Mouse (Mus musculus): ENCODE data around the gene Fcrl1. TPM values are rescaled to one million over a fixed set of nuclear protein-coding genes. Genes with fewer than 3 reads are reported as not detected.
"Not testable (repeated sequence)": the region's sequence is repeated elsewhere in the genome, so short reads cannot be mapped to it uniquely, and the experiment has no call there.

Gene Fcrl1
- 0.17 TPM in 1 of 2 replicates, not detected in the other for polyA plus RNA-seq (2015; fragmentation: Nextera tagmentation; extraction: Ambion mirVana)

GRCm38 (mm10) chr3:87376195-87377165 lies at the start of gene Fcrl1:
Fcrl1 (plus strand) TSS chr3:87376387.
- no peak within 1 kb of the TSS for H3K27ac ChIP-seq (ENCODE audit: low read length)
- WGBS: 85% methylated on average over 18 of the region's 18 CpGs
- no peak within 1 kb of the TSS for H3K4me2 ChIP-seq (ENCODE audit: low read length)
- H3K36me3 ChIP-seq (ENCODE audit: control insufficient read depth, insufficient read depth): no peaks in the 10 kb centered on the region
- ATAC-seq: no peak
- no peaks in the 10 kb centered on the region for H3K27me3 ChIP-seq (replicated peaks; ENCODE audit: control insufficient read depth, insufficient read depth, low read length)
- H3K4me3 ChIP-seq (replicated peaks; ENCODE audit: low read length): no peak within 1 kb of the TSS
- no peak within 1 kb of the TSS for H3K9ac ChIP-seq (replicated peaks; ENCODE audit: low read depth, low read length)
- no peaks in the 10 kb centered on the region for H3K9me3 ChIP-seq (ENCODE audit: control insufficient read depth, low read length)
- no peaks in the 10 kb centered on the region for H3K4me1 ChIP-seq (replicated peaks; ENCODE audit: control insufficient read depth, insufficient read depth, low read length)

- no peak overlapping the region for H3K9ac ChIP-seq (replicated peaks; ENCODE audit: low read depth, low read length)
- no peaks in the 10 kb centered on the region for H3K36me3 ChIP-seq (ENCODE audit: control insufficient read depth, insufficient read depth)
- no peak overlapping the region for H3K27ac ChIP-seq (ENCODE audit: low read length)
- ATAC-seq: no peak
- no peak overlapping the region for H3K4me3 ChIP-seq (replicated peaks; ENCODE audit: low read length)
- no peaks in the 10 kb centered on the region for H3K4me1 ChIP-seq (replicated peaks; ENCODE audit: control insufficient read depth, insufficient read depth, low read length)
- WGBS: 89% methylated on average over 5 of the region's 5 CpGs
- no peak overlapping the region for H3K4me2 ChIP-seq (ENCODE audit: low read length)
- H3K9me3 ChIP-seq (ENCODE audit: control insufficient read depth, low read length): no peaks in the 10 kb centered on the region
- no peaks in the 10 kb centered on the region for H3K27me3 ChIP-seq (replicated peaks; ENCODE audit: control insufficient read depth, insufficient read depth, low read length)
Observed at GRCm38 (mm10) chr3:87337899-87338298, 38.3 kb upstream of the Fcrl1 start.

- not testable (repeated sequence) for H3K9me3 ChIP-seq (ENCODE audit: control insufficient read depth, low read length); H3K4me2 ChIP-seq (ENCODE audit: low read length); H3K9ac ChIP-seq (replicated peaks; ENCODE audit: low read depth, low read length); H3K27me3 ChIP-seq (replicated peaks; ENCODE audit: control insufficient read depth, insufficient read depth, low read length); ATAC-seq; H3K4me1 ChIP-seq (replicated peaks; ENCODE audit: control insufficient read depth, insufficient read depth, low read length); H3K36me3 ChIP-seq (ENCODE audit: control insufficient read depth, insufficient read depth); H3K4me3 ChIP-seq (replicated peaks; ENCODE audit: low read length); H3K27ac ChIP-seq (ENCODE audit: low read length)
- 87% methylated on average over 2 of the region's 2 CpGs for WGBS
Observed at GRCm38 (mm10) chr3:87350992-87351391, 25.2 kb upstream of the Fcrl1 start.

- H3K4me3 ChIP-seq (replicated peaks; ENCODE audit: low read length): no peak within 1 kb of the TSS
- H3K27ac ChIP-seq (ENCODE audit: low read length): no peak within 1 kb of the TSS
- no peaks in the 10 kb centered on the region for H3K9me3 ChIP-seq (ENCODE audit: control insufficient read depth, low read length)
- no peak within 1 kb of the TSS for H3K9ac ChIP-seq (replicated peaks; ENCODE audit: low read depth, low read length)
- no peaks in the 10 kb centered on the region for H3K36me3 ChIP-seq (ENCODE audit: control insufficient read depth, insufficient read depth)
- ATAC-seq: no peak
- no peaks in the 10 kb centered on the region for H3K27me3 ChIP-seq (replicated peaks; ENCODE audit: control insufficient read depth, insufficient read depth, low read length)
- H3K4me1 ChIP-seq (replicated peaks; ENCODE audit: control insufficient read depth, insufficient read depth, low read length): no peaks in the 10 kb centered on the region
- no peak within 1 kb of the TSS for H3K4me2 ChIP-seq (ENCODE audit: low read length)
Observed at GRCm38 (mm10) chr3:87357581-87357980, 18.6 kb upstream of the Fcrl1 start, which contains the start of gene Cd5l. Cd5l (plus strand) TSS chr3:87357881.

- Histone ChIP-seq H3K27me3 (replicated peaks; ENCODE audit: control insufficient read depth, insufficient read depth, low read length) (no peaks in the 10 kb centered on the region), H3K4me1 (replicated peaks; ENCODE audit: control insufficient read depth, insufficient read depth, low read length) (no peaks in the 10 kb centered on the region), H3K4me3 (replicated peaks; ENCODE audit: low read length) (no peak overlapping the region), H3K27ac (ENCODE audit: low read length) (no peak overlapping the region), H3K36me3 (ENCODE audit: control insufficient read depth, insufficient read depth) (no peaks in the 10 kb centered on the region), H3K9ac (replicated peaks; ENCODE audit: low read depth, low read length) (no peak overlapping the region), H3K4me2 (ENCODE audit: low read length) (no peak overlapping the region), H3K9me3 (ENCODE audit: control insufficient read depth, low read length) (no peaks in the 10 kb centered on the region)
- ATAC-seq: no peak
Observed at GRCm38 (mm10) chr3:87359215-87359614, 17.0 kb upstream of the Fcrl1 start.

GRCm38 (mm10) chr3:87360466-87360865 lies 15.7 kb upstream of the Fcrl1 start:
- 88% methylated on average over 6 of the region's 6 CpGs for WGBS
- H3K36me3 ChIP-seq (ENCODE audit: control insufficient read depth, insufficient read depth): no peaks in the 10 kb centered on the region
- ATAC-seq: no peak

GRCm38 (mm10) chr3:87365691-87366090 lies 10.5 kb upstream of the Fcrl1 start:
- Histone ChIP-seq H3K27ac (ENCODE audit: low read length) (no peak overlapping the region), H3K9ac (replicated peaks; ENCODE audit: low read depth, low read length) (no peak overlapping the region), H3K9me3 (ENCODE audit: control insufficient read depth, low read length) (no peaks in the 10 kb centered on the region), H3K4me1 (replicated peaks; ENCODE audit: control insufficient read depth, insufficient read depth, low read length) (no peaks in the 10 kb centered on the region), H3K36me3 (ENCODE audit: control insufficient read depth, insufficient read depth) (no peaks in the 10 kb centered on the region), H3K4me2 (ENCODE audit: low read length) (no peak overlapping the region), H3K4me3 (replicated peaks; ENCODE audit: low read length) (no peak overlapping the region), H3K27me3 (replicated peaks; ENCODE audit: control insufficient read depth, insufficient read depth, low read length) (no peaks in the 10 kb centered on the region)
- WGBS: 91% methylated on average over 14 of the region's 14 CpGs
- no peak for ATAC-seq

More at GRCm38 (mm10) chr3:87360466-87360865, 15.7 kb upstream of the Fcrl1 start:
- Histone ChIP-seq H3K4me2 (ENCODE audit: low read length) (no peak overlapping the region), H3K27ac (ENCODE audit: low read length) (no peak overlapping the region), H3K27me3 (replicated peaks; ENCODE audit: control insufficient read depth, insufficient read depth, low read length) (no peaks in the 10 kb centered on the region), H3K9me3 (ENCODE audit: control insufficient read depth, low read length) (no peaks in the 10 kb centered on the region), H3K4me1 (replicated peaks; ENCODE audit: control insufficient read depth, insufficient read depth, low read length) (no peaks in the 10 kb centered on the region), H3K4me3 (replicated peaks; ENCODE audit: low read length) (no peak overlapping the region), H3K9ac (replicated peaks; ENCODE audit: low read depth, low read length) (no peak overlapping the region)

- no peak overlapping the region for H3K4me2 ChIP-seq (ENCODE audit: low read length)
- no peak overlapping the region for H3K4me3 ChIP-seq (replicated peaks; ENCODE audit: low read length)
- H3K9me3 ChIP-seq (ENCODE audit: control insufficient read depth, low read length): no peaks in the 10 kb centered on the region
- H3K36me3 ChIP-seq (ENCODE audit: control insufficient read depth, insufficient read depth): no peaks in the 10 kb centered on the region
- no peaks in the 10 kb centered on the region for H3K27me3 ChIP-seq (replicated peaks; ENCODE audit: control insufficient read depth, insufficient read depth, low read length)
- no peak overlapping the region for H3K27ac ChIP-seq (ENCODE audit: low read length)
- WGBS: 86% methylated on average over 10 of the region's 10 CpGs
- ATAC-seq: no peak
- H3K9ac ChIP-seq (replicated peaks; ENCODE audit: low read depth, low read length): no peak overlapping the region
- H3K4me1 ChIP-seq (replicated peaks; ENCODE audit: control insufficient read depth, insufficient read depth, low read length): no peaks in the 10 kb centered on the region
Observed at GRCm38 (mm10) chr3:87367511-87367910, 8.7 kb upstream of the Fcrl1 start.

GRCm38 (mm10) chr3:87369181-87369580 lies 7.0 kb upstream of the Fcrl1 start:
- Histone ChIP-seq H3K9me3 (ENCODE audit: control insufficient read depth, low read length) (no peaks in the 10 kb centered on the region), H3K9ac (replicated peaks; ENCODE audit: low read depth, low read length) (no peak overlapping the region), H3K4me2 (ENCODE audit: low read length) (no peak overlapping the region), H3K36me3 (ENCODE audit: control insufficient read depth, insufficient read depth) (no peaks in the 10 kb centered on the region), H3K4me1 (replicated peaks; ENCODE audit: control insufficient read depth, insufficient read depth, low read length) (no peaks in the 10 kb centered on the region), H3K27me3 (replicated peaks; ENCODE audit: control insufficient read depth, insufficient read depth, low read length) (no peaks in the 10 kb centered on the region), H3K4me3 (replicated peaks; ENCODE audit: low read length) (no peak overlapping the region), H3K27ac (ENCODE audit: low read length) (no peak overlapping the region)
- WGBS: 76% methylated on average over 5 of the region's 5 CpGs
- no peak for ATAC-seq

All from forebrain, embryonic 16.5 days (tissue).